Mouse (Mus musculus): ENCODE measurements around the gene Shf.
"Not testable (repeated sequence)": the region's sequence is repeated elsewhere in the genome, so short reads cannot be mapped to it uniquely, and the experiment has no call there.

The Shf gene

GRCm38 (mm10) chr2:122348531-122349131 lies 20.3 kb downstream of the Shf start:
- peak; percentile 84 to 89 for DNase-seq (ENCODE audit: low spot score in 2 of 2)

- no peak for DNase-seq (ENCODE audit: low spot score in 2 of 2)
These were observed 21.7 kb downstream of the Shf start for GRCm38 (mm10) chr2:122347257-122347656.

GRCm38 (mm10) chr2:122346164-122346563 lies 22.8 kb downstream of the Shf start:
- DNase-seq (ENCODE audit: low spot score in 2 of 2) = not testable (repeated sequence)

- no peak for DNase-seq (ENCODE audit: low spot score in 2 of 2)
These were observed 23.7 kb downstream of the Shf start for GRCm38 (mm10) chr2:122345106-122345893.

GRCm38 (mm10) chr2:122337291-122337690 lies 31.7 kb downstream of the Shf start:
- no peak for DNase-seq (ENCODE audit: low spot score in 2 of 2)

GRCm38 (mm10) chr2:122334170-122334569 lies 34.8 kb downstream of the Shf start:
- no peak for DNase-seq (ENCODE audit: low spot score in 2 of 2)

GRCm38 (mm10) chr2:122332222-122332621 lies 36.7 kb downstream of the Shf start:
- DNase-seq (ENCODE audit: low spot score in 2 of 2) = no peak

GRCm38 (mm10) chr2:122330317-122330716 lies 38.6 kb downstream of the Shf start:
- DNase-seq (ENCODE audit: low spot score in 2 of 2) = not testable (repeated sequence)

- no peak for DNase-seq (ENCODE audit: low spot score in 2 of 2)
These were observed 41.0 kb downstream of the Shf start for GRCm38 (mm10) chr2:122327986-122328385.

GRCm38 (mm10) chr2:122325361-122325760 lies 43.6 kb downstream of the Shf start:
- DNase-seq (ENCODE audit: low spot score in 2 of 2) = no peak

GRCm38 (mm10) chr2:122324586-122324985 lies 44.4 kb downstream of the Shf start:
- DNase-seq (ENCODE audit: low spot score in 2 of 2) = no peak

GRCm38 (mm10) chr2:122323960-122324359 lies 45.0 kb downstream of the Shf start:
- DNase-seq (ENCODE audit: low spot score in 2 of 2) = no peak

- no peak for DNase-seq (ENCODE audit: low spot score in 2 of 2)
These were observed 51.6 kb downstream of the Shf start for GRCm38 (mm10) chr2:122317384-122317783.

- DNase-seq (ENCODE audit: low spot score in 2 of 2) = no peak
These were observed 53.6 kb downstream of the Shf start, which contains the start of gene Duox1 for GRCm38 (mm10) chr2:122315372-122315771. TSS of gene Duox1 (plus strand) at chr2:122315672.

- no peak for DNase-seq (ENCODE audit: low spot score in 2 of 2)
These were observed 55.4 kb downstream of the Shf start, which contains the start of gene Duoxa1 for GRCm38 (mm10) chr2:122313536-122313935. TSS of gene Duoxa1 (minus strand) at chr2:122313730.

GRCm38 (mm10) chr2:122312722-122313417 lies 56.1 kb downstream of the Shf start:
- DNase-seq (ENCODE audit: low spot score in 2 of 2) = peak; percentile 46 to 53

GRCm38 (mm10) chr2:122311561-122311960 lies 57.4 kb downstream of the Shf start:
- DNase-seq (ENCODE audit: low spot score in 2 of 2) = no peak

GRCm38 (mm10) chr2:122309647-122310046 lies 59.3 kb downstream of the Shf start:
- DNase-seq (ENCODE audit: low spot score in 2 of 2) = no peak

- DNase-seq (ENCODE audit: low spot score in 2 of 2) = peak in 1 of 2 experiments; percentile 27
These were observed 62.8 kb downstream of the Shf start for GRCm38 (mm10) chr2:122306184-122306583.

- DNase-seq (ENCODE audit: low spot score in 2 of 2) = no peak
These were observed 63.7 kb downstream of the Shf start for GRCm38 (mm10) chr2:122305097-122305892.

- no peak for DNase-seq (ENCODE audit: low spot score in 2 of 2)
These were observed 64.4 kb downstream of the Shf start for GRCm38 (mm10) chr2:122304544-122304943.

Measured in right cerebral cortex, adult 2 months (tissue).